In the genomic region with DNA sequence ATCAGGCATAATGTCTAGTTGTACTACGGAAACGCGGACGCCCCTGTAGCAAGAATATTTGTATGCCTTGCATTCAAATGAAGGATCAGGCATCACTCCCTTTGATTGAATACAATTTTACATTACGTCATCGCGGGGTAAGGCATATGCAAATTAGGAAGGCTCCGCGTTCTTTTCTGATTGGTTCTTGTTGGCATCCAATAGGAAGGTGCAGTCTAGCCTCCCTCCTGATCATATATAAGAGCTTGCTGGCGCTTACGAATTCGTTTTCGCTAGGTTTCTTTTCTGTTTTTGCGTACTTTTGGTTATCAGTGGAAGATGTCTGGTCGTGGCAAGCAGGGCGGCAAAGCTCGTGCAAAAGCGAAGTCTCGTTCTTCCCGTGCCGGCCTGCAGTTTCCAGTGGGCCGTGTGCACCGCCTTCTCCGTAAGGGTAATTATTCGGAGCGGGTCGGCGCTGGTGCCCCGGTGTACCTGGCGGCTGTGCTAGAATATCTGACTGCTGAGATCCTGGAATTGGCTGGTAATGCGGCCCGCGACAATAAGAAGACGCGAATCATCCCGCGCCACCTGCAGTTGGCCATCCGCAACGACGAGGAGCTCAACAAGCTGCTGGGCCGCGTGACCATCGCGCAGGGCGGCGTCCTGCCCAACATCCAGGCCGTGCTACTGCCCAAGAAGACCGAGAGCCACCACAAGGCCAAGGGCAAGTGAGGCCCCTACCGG, we compare ENCODE assay signal across 1 mouse cellular context.
TF ChIP-seq lines count a peak whose summit lies in the region.

Hist3h2a (plus strand) TSS at position 266 of the 723 bp plus-strand sequence.
Trim17 (plus strand) TSS at position 266 of the 723 bp plus-strand sequence.

TF ChIP-seq in MEL, 35 proteins besides CTCF, POLR2A, EP300 and RAD21 (continued from another document):
- TF ChIP-seq BHLHE40 (IDR thresholded peaks at IDR 0.05; ENCODE audit: borderline replicate concordance, low read depth, low read length) (no peak), E2F4 (IDR thresholded peaks at IDR 0.05; ENCODE audit: borderline replicate concordance, low read depth, low read length) (no peak), NELFE (IDR thresholded peaks at IDR 0.05; ENCODE audit: low read depth, low read length) (peak; percentile 100), ZKSCAN1 (IDR thresholded peaks at IDR 0.05; ENCODE audit: low read depth, low read length) (no peak), ETS1 (IDR thresholded peaks at IDR 0.05; ENCODE audit: low read depth, low read length) (peak; percentile 75; the same call in 1 of the 2 replicates), MEF2A (IDR thresholded peaks at IDR 0.05; ENCODE audit: extremely low read depth, insufficient replicate concordance, low read depth, low read length, poor library complexity, severe bottlenecking) (peak; percentile 88), UBTF (IDR thresholded peaks at IDR 0.05; ENCODE audit: borderline replicate concordance, insufficient read depth, low read depth, low read length) (no peak; the same call in 1 of the 2 replicates), SIN3A (IDR thresholded peaks at IDR 0.05; ENCODE audit: low read length) (peak; percentile 97), POLR2AphosphoS2 (IDR thresholded peaks at IDR 0.05; ENCODE audit: low read length) (peak; percentile 100), POLR2AphosphoS5 (IDR thresholded peaks at IDR 0.05; ENCODE audit: borderline replicate concordance, low read depth, low read length) (peak; percentile 98), ZNF384 (IDR thresholded peaks at IDR 0.05; ENCODE audit: low read depth, low read length) (no peak), MYC (IDR thresholded peaks at IDR 0.05; ENCODE audit: low read depth, low read length) (no peak), MAZ (IDR thresholded peaks at IDR 0.05; ENCODE audit: low read depth, low read length) (no peak), HCFC1 (IDR thresholded peaks at IDR 0.05; ENCODE audit: low read depth, low read length) (peak; percentile 82), MAX (IDR thresholded peaks at IDR 0.05; ENCODE audit: low read length) (no peak), ZC3H11A (IDR thresholded peaks at IDR 0.05; ENCODE audit: low read depth, low read length) (no peak)
